Mouse (Mus musculus): ENCODE measurements around the gene St6gal1.

Gene St6gal1

DNA sequence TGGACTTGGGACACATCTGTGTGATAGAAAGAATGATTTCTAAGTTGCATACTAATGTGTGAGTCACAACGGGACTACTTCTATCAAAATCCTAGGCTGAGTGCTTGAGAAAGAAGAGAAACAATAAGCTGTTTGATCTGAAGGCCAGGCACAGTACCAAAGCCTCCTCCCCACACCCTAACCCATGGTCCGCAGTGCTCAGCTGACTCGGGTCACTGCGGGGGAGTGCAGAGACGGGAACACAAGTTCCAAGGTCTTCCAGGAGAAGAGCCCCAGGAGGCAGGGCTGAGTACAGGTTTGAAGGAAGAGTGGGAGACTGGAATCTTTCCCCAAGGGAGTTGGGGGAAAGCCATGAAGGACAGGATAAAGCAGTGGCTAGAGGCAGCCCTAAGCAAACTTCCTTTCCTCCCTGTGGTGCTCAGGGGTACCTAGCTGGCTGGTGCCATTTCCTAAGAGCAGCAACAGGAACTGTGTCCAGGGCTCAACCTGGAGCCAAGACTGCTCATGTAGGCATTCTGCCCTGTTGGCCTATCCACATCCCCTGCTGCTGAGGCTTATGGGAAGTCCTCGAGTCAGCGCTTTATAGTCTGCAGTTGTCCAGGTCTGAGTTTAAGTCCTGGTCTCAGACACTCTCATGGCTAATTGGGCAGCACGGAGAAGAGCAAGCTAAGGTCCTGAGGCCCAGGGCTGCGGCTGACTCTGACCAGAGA lies 48.1 kb downstream of the St6gal1 start:
- DNase-seq (ENCODE audit: low read depth, low spot score), result peak; percentile 11

DNA sequence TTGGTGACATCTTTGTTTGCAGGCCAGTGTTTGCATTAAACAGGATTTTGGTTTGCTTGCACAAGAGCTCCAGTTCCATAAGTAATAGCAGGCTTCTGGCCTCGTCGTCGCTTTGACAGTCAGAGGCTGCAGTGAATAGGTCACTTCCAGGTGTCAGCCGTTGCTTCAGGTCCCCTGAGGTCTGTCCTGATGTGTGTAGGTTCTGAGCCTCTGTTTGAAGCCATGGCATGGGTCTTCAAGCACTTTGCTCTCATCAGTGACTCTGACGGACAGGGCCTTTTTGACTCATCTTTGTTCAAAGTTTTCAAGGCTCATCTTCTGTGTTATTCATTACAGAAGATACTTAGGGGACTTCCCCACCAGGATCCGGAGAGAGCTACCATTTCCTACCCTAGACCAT lies 49.5 kb downstream of the St6gal1 start:
- DNase-seq (ENCODE audit: low read depth, low spot score), result no peak

DNA sequence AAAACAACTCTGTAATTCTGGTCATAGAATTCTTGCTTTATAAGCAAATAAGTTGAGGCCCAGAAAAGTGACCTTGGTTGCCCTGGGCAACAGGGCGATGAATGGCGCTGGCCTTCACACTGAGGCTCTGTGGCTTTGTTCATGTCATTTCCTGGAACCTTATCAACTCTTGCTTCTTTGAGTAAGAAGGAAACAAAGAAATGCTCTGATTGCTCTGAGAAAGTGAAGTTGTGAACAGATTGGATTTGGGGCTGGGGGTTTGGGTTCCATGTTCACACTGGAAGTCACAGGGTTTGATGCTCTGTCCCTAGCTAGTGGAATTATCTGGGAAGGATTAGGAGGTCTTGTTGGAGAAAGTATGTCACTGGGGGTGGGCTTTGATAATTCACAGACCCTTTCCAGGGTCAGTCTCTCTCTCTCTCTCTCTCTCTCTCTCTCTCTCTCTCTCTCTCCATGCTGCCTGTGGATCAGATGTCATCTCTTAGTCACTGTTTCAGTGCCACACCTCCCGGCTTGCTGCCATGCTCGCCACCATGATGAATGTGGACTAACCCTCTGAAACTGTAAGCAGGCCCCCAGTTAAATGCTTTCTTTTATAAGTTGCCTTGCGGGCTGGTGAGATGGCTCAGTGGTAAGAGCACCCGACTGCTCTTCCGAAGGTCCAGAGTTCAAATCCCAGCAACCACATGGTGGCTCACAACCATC lies 50.2 kb downstream of the St6gal1 start:
- peak; percentile 18 for DNase-seq (ENCODE audit: low read depth, low spot score)

DNA sequence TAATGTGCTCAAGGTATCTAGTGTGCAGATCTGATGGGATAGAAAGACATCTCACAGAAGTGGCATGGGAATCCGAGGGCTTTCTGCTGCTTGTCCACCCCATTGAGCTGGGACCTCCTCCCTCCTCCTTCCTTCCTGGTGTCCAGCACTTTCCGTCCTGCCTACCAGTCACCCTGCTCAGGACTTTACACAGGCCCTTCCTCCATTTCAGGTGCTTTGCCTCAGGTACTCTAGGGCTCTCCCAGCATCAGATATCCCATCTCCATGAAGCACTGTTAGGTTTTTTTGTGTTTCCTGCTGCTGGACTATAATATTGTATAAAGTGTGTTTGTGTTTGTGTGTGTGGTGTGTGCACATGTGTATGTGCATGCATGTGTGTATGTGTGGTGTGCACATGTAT lies 51.1 kb downstream of the St6gal1 start:
- DNase-seq (ENCODE audit: low read depth, low spot score), result no peak

DNA sequence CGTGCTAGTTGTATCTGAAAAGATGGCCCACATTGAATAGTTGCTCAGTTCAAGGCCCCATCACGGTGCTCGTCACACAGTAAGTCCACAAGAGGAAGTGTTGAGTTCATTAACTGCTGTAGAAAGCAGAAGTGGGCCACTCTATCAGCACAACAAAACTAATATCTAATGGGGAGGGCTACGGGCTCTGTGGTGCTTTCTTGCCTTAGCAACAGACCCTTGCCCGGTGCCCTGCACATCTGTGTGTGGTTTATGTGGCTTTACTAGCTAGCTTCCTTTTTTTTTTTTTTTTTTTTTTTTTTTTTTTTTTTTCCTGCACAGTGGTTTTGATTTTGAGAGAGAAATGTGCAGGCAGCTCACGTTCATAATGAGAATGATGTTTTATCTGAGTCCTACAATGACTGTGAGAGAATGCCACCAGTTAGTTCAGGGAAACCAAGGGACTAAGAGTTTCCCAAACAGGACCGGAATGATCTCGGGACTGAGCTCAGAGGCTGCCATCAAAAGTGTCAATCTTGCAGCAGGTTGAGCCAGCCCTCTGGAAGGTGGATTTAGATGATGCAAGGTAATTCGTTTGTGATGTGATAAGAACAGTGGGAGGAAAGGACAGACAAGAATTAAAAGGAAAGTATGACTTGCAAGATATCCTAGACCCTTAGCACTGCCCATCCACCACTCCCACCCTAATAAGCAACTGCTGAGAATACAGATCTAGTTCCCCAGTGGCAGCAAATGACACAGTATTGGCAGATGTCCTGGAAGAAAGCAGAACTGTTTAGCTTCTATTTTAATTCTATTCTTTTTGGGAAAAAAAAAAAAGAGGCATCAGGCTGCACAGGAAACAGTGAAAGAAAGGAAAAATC lies 55.6 kb downstream of the St6gal1 start:
- no peak for DNase-seq (ENCODE audit: low read depth, low spot score)

DNA sequence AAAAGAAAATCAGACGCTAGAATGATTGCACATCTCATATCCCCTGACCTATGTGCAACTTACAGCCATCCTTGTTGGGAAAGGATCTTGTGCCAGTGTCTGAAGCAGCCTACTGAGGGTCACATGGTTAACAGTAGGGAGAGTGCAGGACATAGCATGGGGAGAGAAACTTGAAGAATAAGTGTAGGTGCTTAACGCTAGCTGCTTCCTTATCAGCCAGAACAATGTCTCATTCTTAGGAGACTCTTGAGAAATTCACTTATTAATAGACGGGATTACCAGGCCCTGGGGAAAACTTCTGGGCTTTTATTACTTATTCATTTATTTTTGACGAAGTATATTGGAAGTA lies 56.2 kb downstream of the St6gal1 start:
- DNase-seq (ENCODE audit: low read depth, low spot score), result no peak

DNA sequence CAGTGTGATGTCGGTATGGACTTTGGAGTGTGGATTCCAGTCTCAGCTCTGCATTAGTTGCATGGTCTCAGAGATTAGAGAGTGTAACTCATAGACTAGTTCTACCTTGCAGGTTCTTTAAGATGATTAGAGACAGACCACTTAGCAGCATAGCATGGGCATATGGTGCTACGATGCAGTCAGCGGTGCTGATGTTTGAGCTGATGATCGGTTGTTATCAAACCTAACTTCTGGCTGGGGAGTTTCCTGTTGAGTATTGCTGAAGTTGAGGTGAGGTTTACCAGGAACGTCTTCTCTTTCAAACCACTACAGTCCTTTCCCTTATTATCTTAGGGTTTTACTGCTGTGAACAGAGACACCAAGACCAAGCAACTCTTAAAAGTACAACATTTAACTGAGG lies 57.7 kb downstream of the St6gal1 start:
- DNase-seq (ENCODE audit: low read depth, low spot score), result no peak

DNA sequence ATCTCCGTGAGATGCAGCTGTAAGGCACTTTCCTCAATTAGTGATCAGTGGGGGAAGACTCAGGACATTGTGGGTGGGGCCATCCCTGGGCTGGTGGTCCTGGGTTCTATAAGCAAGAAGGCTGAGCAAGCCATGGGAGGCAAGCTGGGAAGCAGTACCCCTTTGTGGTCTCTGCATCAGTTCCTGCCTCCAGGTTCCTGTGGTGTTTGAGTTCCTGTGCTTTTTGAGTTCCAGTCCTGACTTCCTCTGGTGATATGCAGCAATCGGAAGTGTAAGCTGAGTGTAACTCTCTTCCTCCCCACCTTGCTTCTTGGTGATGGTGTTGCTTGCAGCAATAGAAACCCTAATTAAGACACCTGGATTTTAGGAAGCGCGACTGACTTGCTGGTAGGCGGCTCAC lies 58.4 kb downstream of the St6gal1 start:
- no peak for DNase-seq (ENCODE audit: low read depth, low spot score)

DNA sequence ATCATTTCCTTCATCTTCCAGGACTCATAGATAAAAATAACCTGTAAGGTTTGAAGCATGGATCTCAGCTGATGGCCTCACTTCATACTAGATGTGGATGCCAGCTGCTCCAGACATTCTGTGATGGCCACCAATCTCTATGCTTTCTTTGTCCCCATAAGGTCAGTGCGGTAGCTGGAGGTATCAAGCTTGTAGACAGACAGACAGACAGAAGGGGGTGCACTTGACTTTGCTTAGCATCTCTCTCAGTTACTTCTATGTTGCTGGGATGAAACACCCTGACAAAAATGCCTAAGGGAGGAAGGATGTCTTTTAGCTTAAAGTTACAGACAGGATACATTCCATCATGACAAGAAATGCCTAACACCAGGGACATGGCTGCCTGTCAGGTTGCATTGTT lies 59.1 kb downstream of the St6gal1 start:
- no peak for DNase-seq (ENCODE audit: low read depth, low spot score)

DNA sequence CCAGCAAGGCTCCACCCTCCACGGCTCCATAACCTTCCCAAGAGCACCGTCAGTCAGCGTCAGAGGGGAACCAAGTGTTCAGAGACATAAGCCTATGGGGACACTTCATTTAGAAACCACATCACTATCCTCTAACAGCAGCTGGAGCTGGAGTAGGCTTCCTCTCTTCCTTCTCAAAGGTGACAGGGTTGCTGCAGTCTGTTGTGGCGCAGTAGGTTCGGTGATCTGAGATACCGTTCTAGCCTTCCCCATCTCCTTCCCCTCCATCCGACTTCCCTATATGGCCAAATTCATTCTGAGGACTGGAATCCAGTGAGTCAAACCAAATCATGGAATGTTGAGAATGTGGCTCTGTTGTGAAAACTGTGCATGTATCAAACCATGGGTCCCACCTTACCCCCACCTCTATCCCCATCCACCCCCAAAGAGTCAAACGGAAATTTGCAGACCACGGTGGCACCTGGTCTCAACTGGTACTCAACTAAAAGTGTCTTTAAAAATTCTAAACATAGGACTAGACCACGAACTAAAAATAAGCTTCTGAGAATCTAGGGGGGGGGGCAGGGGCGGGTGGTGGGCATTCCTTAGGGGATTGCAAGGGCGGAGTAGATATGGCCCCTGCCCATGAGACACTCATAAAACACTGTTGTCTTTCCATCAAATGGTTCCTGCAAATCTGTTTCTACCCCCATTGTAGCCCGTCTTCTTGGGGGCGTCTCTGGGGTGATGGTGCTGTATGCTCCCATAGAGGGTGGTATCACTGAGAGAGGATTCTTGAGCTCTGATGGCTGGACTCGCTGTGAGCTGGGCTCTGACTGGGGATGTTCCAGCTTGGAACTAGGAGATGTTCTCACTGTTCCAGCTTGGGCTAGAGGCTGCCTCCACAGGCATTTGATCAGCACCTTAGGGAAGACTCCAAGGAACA lies 60.2 kb downstream of the St6gal1 start:
- no peak for DNase-seq (ENCODE audit: low read depth, low spot score)

DNA sequence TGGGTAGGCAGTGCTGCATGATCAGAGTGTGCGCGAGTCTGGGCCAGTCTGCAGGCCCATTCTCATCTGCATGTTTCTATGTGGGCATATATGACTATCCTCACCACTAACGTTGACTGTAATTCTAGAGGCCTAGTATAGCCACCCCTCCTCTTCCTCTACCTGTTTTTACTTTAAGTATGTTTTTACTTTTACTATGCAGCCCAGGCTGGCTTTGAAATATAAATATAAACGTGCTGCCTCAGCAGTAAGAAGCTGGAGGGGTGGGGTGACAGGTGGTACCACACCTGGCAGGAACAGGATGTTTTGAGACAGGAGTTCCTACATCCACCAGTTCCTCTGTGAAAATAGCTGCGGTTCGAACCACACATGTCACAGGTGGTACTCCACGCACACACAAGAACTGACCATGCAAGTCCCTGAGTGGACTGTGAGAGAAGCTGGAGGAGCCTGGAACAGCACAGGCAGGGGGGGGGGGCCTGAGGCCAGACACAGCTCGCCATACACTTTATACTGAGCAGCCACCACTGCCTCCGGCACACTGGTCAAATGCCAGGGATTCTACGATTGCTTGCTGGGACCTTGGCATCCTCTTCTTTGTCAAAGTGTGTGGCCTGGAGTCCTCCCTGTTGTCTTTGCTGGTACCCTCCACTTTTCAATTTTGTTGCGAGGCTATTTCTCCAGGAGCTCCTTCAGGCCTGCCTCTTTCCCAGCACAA lies 62.0 kb downstream of the St6gal1 start:
- no peak for DNase-seq (ENCODE audit: low read depth, low spot score)

DNA sequence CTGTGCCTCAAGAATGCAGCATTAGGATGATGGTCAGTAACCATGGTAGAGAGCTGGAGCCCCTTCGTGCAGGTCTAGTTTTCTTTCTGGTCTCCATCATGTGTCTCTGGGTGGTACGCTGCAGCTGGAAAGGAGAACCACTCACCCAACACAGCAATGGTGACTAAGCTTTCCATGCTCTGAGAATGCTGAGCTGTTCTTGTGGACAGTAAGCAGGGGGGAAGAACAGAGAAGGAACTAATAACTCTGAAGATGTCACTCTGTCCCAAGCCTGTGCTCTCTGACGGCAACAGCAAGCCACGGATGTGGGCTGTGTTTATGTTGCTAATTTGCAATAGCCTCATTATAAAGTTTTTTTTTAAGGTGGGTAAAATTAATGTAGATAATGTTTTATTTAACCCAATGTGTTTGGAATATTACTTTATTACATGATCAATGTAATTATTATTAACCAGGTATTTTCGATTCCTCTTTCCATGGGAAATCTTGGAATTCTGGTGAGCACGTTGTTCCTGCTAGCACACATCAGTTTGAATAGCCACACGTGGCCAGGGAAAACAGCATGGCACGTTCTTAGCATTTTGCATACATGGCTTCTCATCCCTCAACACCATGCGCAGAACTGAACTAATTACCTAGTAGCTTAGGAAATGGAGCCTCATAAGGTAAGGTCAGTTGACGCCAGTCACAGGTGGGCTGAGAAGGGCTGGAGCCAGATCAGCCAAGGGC lies 62.9 kb downstream of the St6gal1 start:
- DNase-seq (ENCODE audit: low read depth, low spot score), result no peak

DNA sequence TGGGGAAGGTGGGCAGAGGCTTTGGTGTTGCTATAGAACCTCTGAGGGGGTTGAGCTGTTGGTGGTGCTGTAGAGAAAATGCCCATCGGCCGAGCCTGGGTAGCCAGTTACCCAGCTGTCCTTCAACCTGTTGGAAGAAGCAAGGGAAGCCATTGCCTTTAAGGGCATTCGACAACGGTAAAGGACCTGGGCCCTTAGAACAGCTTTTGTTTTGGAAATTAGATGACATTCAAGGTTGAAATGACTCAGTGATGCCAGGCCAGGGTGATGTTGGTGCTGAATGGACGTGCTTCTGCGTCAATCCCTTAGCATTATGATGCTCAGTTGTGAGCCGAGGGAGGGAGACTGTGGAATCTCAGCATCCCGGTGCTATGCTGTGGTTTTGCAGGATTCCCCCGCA lies 63.6 kb downstream of the St6gal1 start:
- peak; percentile 26 for DNase-seq (ENCODE audit: low read depth, low spot score)

DNA sequence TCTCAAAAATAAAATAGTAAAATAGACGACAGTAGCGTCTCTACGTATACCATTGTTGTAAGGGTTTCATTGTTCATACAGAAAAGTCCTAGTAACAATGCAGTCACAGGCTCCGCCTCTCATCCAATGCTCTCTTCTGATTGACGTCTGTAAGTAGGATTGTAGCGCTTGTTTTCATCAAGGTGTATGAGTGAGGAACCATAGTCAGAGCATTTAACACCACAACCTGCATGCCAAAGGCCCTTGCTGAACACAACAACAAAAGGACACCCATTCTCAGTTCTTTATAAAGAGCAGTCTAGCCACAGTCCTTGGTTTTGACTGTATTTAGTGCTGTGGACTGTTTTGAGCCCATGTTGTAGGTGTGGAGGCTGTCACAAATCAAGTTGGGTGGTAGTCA lies 64.9 kb downstream of the St6gal1 start:
- no peak for DNase-seq (ENCODE audit: low read depth, low spot score)

DNA sequence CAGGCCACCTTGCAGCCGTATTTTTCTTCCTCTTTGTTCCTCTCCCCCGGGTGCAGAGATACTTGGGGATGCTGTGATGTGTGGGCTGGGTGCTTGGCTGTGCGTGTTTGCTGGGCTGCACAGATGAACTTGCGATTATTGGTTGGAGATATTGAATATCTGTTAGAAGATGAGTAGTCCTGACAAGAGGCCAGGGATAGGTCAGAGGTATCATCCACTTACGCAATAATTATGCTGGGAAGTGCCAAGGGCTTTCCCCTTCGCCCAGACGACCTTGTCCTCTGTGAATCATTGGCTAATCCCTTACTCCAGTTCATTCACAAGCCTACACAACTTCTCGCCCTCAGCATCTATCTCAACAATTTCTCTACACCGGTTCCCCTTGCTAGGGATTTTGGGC lies 65.6 kb downstream of the St6gal1 start:
- DNase-seq (ENCODE audit: low read depth, low spot score), result no peak

DNA sequence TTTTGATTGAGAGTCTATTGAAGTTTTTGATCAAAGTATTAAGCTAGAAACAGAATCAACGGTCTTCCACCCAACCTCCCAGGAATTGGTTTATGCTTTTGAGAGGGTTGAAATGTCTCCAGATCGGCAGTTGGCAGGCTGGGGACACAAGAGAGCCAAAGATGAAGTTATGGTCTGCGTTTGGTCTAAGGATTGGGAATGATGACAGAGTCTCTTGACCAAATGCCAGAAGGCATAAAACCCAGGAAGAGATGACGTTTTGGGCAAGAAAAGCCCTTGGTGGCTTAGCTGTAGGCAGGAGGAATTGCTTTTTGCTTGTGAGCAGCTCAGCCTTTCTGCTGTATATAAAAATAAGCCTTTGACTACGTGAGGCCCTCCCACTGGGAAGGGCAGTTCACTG lies 67.0 kb downstream of the St6gal1 start:
- no peak for DNase-seq (ENCODE audit: low read depth, low spot score)

DNA sequence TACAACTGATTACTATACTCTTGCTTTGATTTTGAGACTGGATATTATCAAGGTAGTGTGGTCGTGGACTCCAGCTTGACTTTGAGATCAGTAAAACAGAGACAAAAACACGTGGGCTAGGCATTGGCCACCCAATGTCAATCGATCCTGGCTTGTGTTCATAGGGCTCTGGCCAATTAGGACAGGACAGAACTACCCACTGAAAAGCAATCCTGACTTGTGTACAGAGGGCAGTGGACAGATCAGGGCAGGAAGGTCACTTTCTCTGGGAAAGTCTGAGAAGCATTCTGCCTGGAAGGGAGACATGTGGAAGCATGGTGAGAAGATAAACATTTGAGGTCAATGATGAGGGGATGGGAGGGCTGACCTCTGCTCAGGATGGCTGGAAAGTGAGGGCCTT lies 69.7 kb downstream of the St6gal1 start:
- no peak for DNase-seq (ENCODE audit: low read depth, low spot score)

DNA sequence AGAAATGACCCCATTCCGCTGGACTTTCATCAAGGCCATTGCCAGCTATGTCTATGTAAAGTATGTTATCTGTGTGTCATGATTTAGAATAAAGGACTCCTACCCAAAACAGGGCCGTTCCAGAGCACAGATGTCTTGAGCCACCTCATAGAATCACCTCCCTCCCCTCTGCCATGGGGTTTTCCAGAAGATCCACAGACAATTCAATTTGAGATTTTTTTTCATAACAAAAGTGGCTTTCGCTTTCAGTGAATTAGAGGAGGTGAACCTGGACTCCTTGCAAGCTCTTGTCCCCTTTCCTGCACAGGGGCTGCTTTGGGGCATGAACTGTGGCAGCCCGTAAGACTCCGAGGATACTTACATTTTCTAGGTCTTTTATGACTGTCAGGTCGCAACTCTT lies 70.2 kb downstream of the St6gal1 start:
- no peak for DNase-seq (ENCODE audit: low read depth, low spot score)

DNA sequence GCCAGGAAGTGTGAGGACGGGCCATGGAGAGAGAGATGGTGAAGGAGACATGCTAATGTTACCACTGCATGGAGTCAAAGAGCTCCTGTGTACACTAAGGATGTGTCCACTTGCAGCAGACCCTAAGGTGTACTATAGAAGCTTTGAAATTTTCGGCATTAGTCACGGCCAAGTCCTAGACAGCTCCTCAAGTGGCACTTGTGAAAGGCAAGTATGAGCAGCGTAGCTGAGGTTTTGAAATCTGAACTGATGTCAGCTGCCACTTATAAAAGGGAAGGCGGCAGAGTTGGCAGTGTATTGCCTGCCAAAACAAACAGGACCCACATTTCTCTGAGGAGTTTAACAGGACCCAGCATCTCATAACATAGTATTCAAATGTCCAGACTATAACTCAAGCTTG lies 71.2 kb downstream of the St6gal1 start:
- no peak for DNase-seq (ENCODE audit: low read depth, low spot score)

DNA sequence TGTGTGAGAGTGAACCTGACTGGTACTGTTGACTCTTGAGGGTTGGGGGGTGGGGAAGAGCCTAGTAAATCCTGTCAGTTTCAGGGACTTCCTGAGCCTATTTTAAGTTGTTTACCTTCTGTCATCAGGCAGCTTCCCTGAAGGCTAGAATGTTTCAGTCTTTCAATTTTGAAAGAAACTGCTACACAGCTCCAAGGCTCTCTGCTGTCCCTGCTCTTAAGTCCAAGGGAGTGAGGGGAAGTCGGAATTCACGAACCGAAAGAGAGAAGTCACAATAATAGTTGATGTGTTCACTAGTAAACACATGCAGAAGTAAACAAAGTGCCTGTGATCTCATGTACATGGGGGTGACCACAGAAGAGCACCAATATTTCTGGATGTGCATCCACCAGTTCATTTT lies 72.2 kb downstream of the St6gal1 start:
- DNase-seq (ENCODE audit: low read depth, low spot score), result no peak
